Mouse (Mus musculus) CD8-positive naive resting alpha-beta T cell, adult 2 months (primary cell): ENCODE data around the gene Cdkal1.

Experiments used
- DNase-seq, 2 experiments: peaks; one replicate each; pipeline ENCODE4 v3.0.0; 2022; ENCODE audit warnings: low read depth in 2 of 2, low spot score in 2 of 2

Cdkal1 gene

DNA sequence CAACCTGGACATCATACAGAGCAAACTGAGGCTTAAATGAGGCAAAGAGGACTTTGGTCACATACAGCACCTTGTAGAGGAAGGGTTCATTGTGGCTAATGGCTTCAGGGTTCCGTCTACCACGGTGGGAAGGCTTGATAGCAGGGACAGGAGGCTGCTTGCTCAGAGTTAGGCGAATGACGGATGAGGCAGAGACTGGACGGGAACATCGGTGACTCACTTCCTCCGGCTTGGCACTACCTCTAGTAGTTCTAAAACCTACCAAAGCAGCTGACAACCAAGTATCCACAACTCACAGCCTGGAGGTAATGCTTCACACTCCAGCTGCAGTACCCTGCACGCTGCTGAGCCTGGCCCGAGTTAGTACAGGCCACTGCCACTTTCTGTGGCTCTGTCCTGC is 706.9 kb downstream of the Cdkal1 start:
- DNase-seq, result no peak
